Mouse (Mus musculus): Measurements from ENCODE around the gene Shisa9.

The Shisa9 gene

GRCm38 (mm10) chr16:12203055-12203454, 219.1 kb downstream of the Shisa9 start:
- no peak for DNase-seq

- no peak for DNase-seq
These were observed 220.5 kb downstream of the Shisa9 start for GRCm38 (mm10) chr16:12204423-12204822.

GRCm38 (mm10) chr16:12206421-12206950, 222.6 kb downstream of the Shisa9 start:
- DNase-seq: no peak

- no peak for DNase-seq
These were observed 223.0 kb downstream of the Shisa9 start for GRCm38 (mm10) chr16:12206951-12207350.

- no peak for DNase-seq
These were observed 225.4 kb downstream of the Shisa9 start for GRCm38 (mm10) chr16:12209355-12209754.

GRCm38 (mm10) chr16:12209819-12210218, 225.9 kb downstream of the Shisa9 start:
- DNase-seq: no peak

- DNase-seq: no peak
These were observed 230.1 kb downstream of the Shisa9 start for GRCm38 (mm10) chr16:12214018-12214417.

- DNase-seq: no peak
These were observed 233.6 kb downstream of the Shisa9 start for GRCm38 (mm10) chr16:12217289-12218150.

- no peak for DNase-seq
These were observed 234.2 kb downstream of the Shisa9 start for GRCm38 (mm10) chr16:12218151-12218532.

- no peak for DNase-seq
These were observed 235.9 kb downstream of the Shisa9 start for GRCm38 (mm10) chr16:12219821-12220220.

GRCm38 (mm10) chr16:12223537-12223936, 239.6 kb downstream of the Shisa9 start:
- no peak for DNase-seq

GRCm38 (mm10) chr16:12226937-12227336, 243.0 kb downstream of the Shisa9 start:
- no peak for DNase-seq

- DNase-seq: peak in 1 of 2 experiments; percentile 3
These were observed 249.4 kb downstream of the Shisa9 start for GRCm38 (mm10) chr16:12233288-12233687.

GRCm38 (mm10) chr16:12234289-12234688, 250.4 kb downstream of the Shisa9 start:
- DNase-seq: no peak

- DNase-seq: no peak
These were observed 254.7 kb downstream of the Shisa9 start for GRCm38 (mm10) chr16:12238611-12239010.

- DNase-seq: no peak
These were observed 275.4 kb downstream of the Shisa9 start for GRCm38 (mm10) chr16:12259361-12259760.

- no peak for DNase-seq
These were observed 281.9 kb downstream of the Shisa9 start for GRCm38 (mm10) chr16:12265828-12266227.

- no peak for DNase-seq
These were observed 316.6 kb downstream of the Shisa9 start for GRCm38 (mm10) chr16:12300523-12300922.

- no peak for DNase-seq
These were observed 319.5 kb downstream of the Shisa9 start for GRCm38 (mm10) chr16:12303420-12303819.

- no peak for DNase-seq
These were observed 323.5 kb downstream of the Shisa9 start for GRCm38 (mm10) chr16:12307318-12307965.

GRCm38 (mm10) chr16:12309826-12310225, 325.9 kb downstream of the Shisa9 start:
- DNase-seq: no peak

GRCm38 (mm10) chr16:12315627-12316026, 331.7 kb downstream of the Shisa9 start:
- no peak for DNase-seq

Data from cerebellum, adult 18-20 months (tissue).